Mouse (Mus musculus) lung, embryonic 15.5 days (tissue): ENCODE results near the gene Prkcb. TPM values are rescaled to one million over a fixed set of nuclear protein-coding genes. Genes with fewer than 3 reads are reported as not detected.
A peak's percentile ranks its signal among the peaks of the same experiment; 100 is the strongest.

Experiments
- ATAC-seq: fragments of 200-750 bp; cut with Nextera tagmentation; 2 replicates; pipeline ENCODE4 v1.8.0; 2017; ENCODE audit warnings: moderate number of reproducible peaks, borderline replicate concordance; ENCODE audit not compliant: low FRiP score, low TSS enrichment; ENCODE audit errors: extremely low read depth
- H3K27ac ChIP-seq: fragments of 300-500 bp; sonication (generic); 2 replicates; pipeline ENCODE4 v1.5.1; 2015; ENCODE audit warnings: moderate library complexity, mild to moderate bottlenecking, inconsistent platforms
- H3K27me3 ChIP-seq: fragments of 300-500 bp; sonication (generic); 2 replicates; pipeline ENCODE4 v1.6.1; 2015; ENCODE audit warnings: inconsistent platforms
- H3K36me3 ChIP-seq: fragments of 300-500 bp; sonication (generic); 2 replicates; pipeline ENCODE4 v1.6.1; 2015; ENCODE audit warnings: inconsistent platforms
- H3K4me1 ChIP-seq: fragments of 300-500 bp; sonication (generic); 2 replicates; pipeline ENCODE4 v1.6.1; 2015; ENCODE audit warnings: inconsistent platforms
- H3K4me2 ChIP-seq: fragments of 300-500 bp; sonication (generic); 2 replicates; pipeline ENCODE4 v1.6.1; 2015; ENCODE audit warnings: inconsistent platforms, mild to moderate bottlenecking, moderate library complexity
- H3K4me3 ChIP-seq: fragments of 300-500 bp; sonication (generic); 2 replicates; pipeline ENCODE4 v1.5.1; 2015; ENCODE audit warnings: mild to moderate bottlenecking, inconsistent platforms
- H3K9ac ChIP-seq: fragments of 300-500 bp; sonication (generic); 2 replicates; pipeline ENCODE4 v1.6.1; 2015; ENCODE audit warnings: inconsistent platforms
- H3K9me3 ChIP-seq: fragments of 300-500 bp; sonication (generic); 2 replicates; pipeline ENCODE4 v1.6.1; 2016; ENCODE audit warnings: inconsistent platforms
- WGBS: fragments of 180-500 bp; shearing (Covaris S2); methylation state at CpG from one replicate; pipeline ENCODE4 v1.1.7; 2015; 5-methylcytosine and 5-hydroxymethylcytosine counted together
- polyA plus RNA-seq: library from polyadenylated mRNA; unstranded; fragments of >200 nt; fragmentation: Nextera tagmentation; extraction: Ambion mirVana; gene quantifications from 2 replicates; pipeline ENCODE4 v1.2.1, GENCODE M21; 2015

Prkcb gene
- polyA plus RNA-seq, 1 experiment from 2014 or later: 7.1 TPM

DNA sequence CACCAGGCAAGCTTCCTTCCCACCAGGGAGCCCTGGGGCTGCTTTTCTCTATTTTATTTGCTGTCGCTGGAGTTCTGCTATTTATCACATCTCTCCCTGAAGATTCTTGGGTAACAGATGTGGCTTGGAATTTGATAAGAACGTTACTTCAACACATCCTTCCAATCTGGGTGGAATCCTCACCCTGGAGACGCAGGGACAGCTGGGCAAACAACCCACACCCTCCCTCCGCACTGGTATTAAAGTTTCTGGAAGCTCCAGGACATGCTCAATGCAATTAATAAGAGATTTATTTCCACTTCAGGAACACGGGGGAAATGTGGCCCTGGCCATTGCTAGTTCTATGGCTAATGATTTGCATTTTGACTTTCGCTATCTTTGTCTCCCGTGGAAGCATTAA is 277.5 kb downstream of the Prkcb start:
- WGBS: 36% methylated on average over 7 of the region's 7 CpGs
- no peaks in the 10 kb centered on the region; the same call in 1 of the 2 replicates for H3K9me3 ChIP-seq
- H3K36me3 ChIP-seq: no peaks in the 10 kb centered on the region
- H3K4me1 ChIP-seq: peaks cover 12% of the 10 kb centered on the region
- no peak overlapping the region for H3K27ac ChIP-seq
- no peak for ATAC-seq
- no peak overlapping the region for H3K9ac ChIP-seq
- H3K4me3 ChIP-seq: no peak overlapping the region
- no peaks in the 10 kb centered on the region for H3K27me3 ChIP-seq
- H3K4me2 ChIP-seq: no peak overlapping the region

DNA sequence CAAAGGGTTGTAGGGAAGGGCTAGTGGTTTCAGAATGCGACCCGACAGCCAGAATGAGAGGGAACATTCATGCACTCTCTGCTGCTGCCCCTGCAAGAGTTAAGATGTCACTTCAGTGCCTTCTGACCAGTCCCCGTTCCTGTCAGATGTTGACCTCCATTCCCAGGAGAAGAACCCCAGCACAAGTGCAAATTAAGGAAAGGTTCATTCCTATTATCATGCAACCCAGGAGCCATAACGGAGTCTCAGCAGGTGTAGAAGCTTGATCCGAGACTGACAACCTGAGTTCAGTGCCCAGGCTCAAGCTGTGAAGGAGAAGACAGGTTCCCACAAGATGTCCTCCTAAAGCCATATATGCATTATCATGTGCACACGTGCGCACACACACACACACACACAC is 280.2 kb downstream of the Prkcb start:
- Histone ChIP-seq H3K9ac (no peak overlapping the region), H3K36me3 (no peaks in the 10 kb centered on the region), H3K4me1 (0 out of 2 replicates have a peak, but pooled peaks cover 4% of the 10 kb centered on the region), H3K4me3 (no peak overlapping the region), H3K4me2 (no peak overlapping the region), H3K27me3 (no peaks in the 10 kb centered on the region), H3K27ac (no peak overlapping the region), H3K9me3 (no peaks in the 10 kb centered on the region; the same call in 1 of the 2 replicates)
- WGBS: 88% methylated on average over 7 of the region's 7 CpGs
- ATAC-seq: no peak

DNA sequence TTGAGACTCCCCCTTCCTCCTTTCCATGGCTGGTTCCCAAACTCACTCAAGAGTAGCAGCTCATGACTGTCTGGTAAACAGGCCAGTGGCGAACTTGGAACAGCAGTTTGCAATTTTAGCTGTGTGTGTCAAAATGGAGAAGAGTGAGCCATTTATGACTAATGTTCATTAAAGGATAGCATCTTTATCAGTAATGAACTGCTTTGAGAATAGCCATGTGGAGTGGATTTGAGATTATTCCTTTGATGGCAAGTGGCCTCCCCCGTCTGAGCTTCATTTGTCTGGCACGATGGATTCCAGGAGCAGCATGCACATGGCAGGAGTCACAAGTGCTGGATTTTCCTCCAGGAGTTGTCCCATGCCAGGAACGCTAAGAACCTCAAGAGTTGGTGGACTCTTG is 281.9 kb downstream of the Prkcb start:
- ATAC-seq: peak; percentile 70; the same call in 1 of the 2 replicates
- Histone ChIP-seq H3K4me1 (0 out of 2 replicates have a peak, but pooled peaks cover 4% of the 10 kb centered on the region), H3K4me2 (no peak overlapping the region), H3K9ac (no peak overlapping the region), H3K27ac (no peak overlapping the region), H3K4me3 (no peak overlapping the region), H3K36me3 (no peaks in the 10 kb centered on the region), H3K9me3 (no peaks in the 10 kb centered on the region), H3K27me3 (no peaks in the 10 kb centered on the region)
- whole genome bisulfite sequencing: 39% methylated on average over 4 of the region's 4 CpGs

DNA sequence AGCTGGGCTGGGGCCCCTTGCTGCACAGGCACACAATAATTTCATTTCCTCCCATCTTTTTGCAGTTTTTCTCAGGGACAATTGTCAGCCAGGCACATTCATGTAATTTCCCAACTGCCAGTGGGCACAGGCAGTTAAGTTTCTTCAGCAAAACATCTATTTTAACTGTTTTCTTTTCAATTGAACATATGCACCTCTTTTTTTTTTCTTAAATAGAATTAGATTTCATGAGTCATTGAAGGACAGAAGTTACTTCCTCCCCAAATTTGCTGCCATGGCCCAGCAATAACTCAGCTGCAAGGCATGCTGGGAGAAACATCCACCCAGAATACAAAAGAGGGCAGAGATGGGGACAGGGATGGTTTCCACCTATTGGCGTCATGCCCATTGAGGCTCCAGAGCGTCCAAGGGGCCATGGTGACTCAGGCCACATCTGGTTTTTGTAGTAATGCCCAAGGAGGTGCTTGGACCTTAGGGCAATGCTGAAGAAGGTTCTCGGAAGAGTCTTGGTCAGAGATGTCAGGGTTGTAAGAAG is 284.6 kb downstream of the Prkcb start:
- Histone ChIP-seq H3K9me3 (no peaks in the 10 kb centered on the region), H3K4me1 (0 out of 2 replicates have a peak, but pooled peaks cover 8% of the 10 kb centered on the region), H3K27ac (no peak overlapping the region), H3K36me3 (no peaks in the 10 kb centered on the region), H3K4me2 (no peak overlapping the region), H3K9ac (no peak overlapping the region), H3K4me3 (no peak overlapping the region), H3K27me3 (no peaks in the 10 kb centered on the region)
- no peak for ATAC-seq
- 81% methylated on average over 3 of the region's 3 CpGs for WGBS

DNA sequence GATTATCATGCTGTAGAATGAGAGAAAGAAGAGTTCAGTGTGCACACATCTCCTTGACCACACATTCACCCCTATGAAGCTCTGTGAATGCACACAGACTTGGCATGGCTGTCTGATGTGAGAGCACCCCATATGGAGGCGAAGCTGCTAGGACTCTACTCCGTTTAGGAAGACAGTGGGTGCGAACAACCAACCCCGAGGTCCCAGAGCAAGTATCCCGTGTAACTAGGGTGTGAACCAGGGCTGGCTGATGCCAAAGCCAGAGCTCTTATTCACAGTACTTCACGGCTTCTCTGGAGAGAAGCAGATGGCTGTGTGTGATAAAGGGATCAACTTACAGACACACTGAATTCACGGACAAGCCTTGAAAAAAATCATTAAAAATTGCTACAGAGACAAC is 285.9 kb downstream of the Prkcb start:
- H3K4me3 ChIP-seq: no peak overlapping the region
- no peaks in the 10 kb centered on the region for H3K27me3 ChIP-seq
- no peaks in the 10 kb centered on the region for H3K9me3 ChIP-seq
- no peak overlapping the region for H3K27ac ChIP-seq
- H3K4me2 ChIP-seq: no peak overlapping the region
- no peaks in the 10 kb centered on the region for H3K36me3 ChIP-seq
- 0 out of 2 replicates have a peak, but pooled peaks cover 8% of the 10 kb centered on the region for H3K4me1 ChIP-seq
- no peak for ATAC-seq
- H3K9ac ChIP-seq: no peak overlapping the region
- 74% methylated on average over 7 of the region's 7 CpGs for WGBS

DNA sequence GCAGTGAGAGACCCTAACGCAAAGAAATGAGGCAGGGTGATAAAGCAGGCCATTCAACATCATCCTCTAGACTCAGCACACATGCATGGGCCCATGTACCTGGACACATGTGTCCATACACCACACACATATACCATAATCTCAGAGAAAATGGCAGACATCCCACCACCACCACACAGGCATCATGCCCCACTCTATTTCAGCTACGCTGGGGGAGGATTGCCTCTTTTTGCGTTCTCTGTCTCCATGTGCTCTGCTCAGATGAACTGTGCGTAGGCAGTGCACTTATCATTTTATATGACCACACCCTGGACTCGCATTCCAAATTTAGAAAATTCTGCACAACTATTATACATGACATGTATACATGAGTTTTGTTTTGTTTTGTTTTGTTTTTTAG is 286.5 kb downstream of the Prkcb start:
- H3K27ac ChIP-seq: no peak overlapping the region
- no peak overlapping the region for H3K4me3 ChIP-seq
- 91% methylated on average over 5 of the region's 5 CpGs for WGBS
- ATAC-seq: no peak
- H3K4me1 ChIP-seq: 0 out of 2 replicates have a peak, but pooled peaks cover 5% of the 10 kb centered on the region
- H3K4me2 ChIP-seq: no peak overlapping the region
- H3K36me3 ChIP-seq: no peaks in the 10 kb centered on the region
- no peaks in the 10 kb centered on the region for H3K9me3 ChIP-seq
- H3K27me3 ChIP-seq: no peaks in the 10 kb centered on the region
- H3K9ac ChIP-seq: no peak overlapping the region

DNA sequence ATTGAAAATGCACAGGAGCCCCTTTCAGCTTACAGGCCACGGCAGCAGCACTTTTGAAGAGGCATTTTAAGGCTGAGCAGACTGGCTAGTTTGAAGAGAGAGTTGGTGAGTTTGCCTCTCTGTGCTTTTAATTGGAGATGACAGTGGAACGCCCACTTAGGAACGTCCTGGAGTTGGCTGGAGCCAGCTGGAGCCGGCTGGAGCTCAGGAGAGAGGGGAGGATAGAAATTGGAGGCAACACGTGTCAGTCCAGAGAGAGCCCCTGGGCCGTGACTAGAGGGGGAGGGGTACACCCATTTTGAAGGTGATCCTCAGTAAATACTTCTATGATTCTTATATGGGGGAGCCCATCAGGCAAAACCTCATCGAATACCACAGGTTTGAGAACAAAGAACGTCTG is 287.0 kb downstream of the Prkcb start:
- H3K27ac ChIP-seq: no peak overlapping the region
- WGBS: 28% methylated on average over 8 of the region's 8 CpGs
- ATAC-seq: peak; percentile 85; the same call in 1 of the 2 replicates

DNA sequence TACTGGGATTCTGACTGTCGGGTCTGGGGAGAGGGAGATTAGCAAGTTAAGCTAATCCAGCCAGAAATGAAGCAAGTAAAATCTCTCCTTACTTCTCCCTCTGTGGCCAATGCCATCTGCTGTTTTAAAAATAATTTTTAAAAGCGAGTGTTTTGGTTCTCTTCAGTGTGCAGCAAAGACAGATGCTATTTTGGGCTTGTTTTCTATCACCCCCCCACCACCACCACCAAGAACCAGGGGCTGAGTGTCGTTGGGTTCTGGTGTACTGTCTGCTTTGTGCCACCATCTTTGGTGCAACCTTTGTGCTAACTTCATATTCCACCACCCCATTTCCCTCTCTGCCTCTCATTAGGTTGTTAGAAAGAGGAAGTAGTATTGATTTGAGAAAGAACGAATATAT is 289.0 kb downstream of the Prkcb start:
- no peaks in the 10 kb centered on the region for H3K36me3 ChIP-seq
- H3K4me1 ChIP-seq: 0 out of 2 replicates have a peak, but pooled peaks cover 4% of the 10 kb centered on the region
- H3K9ac ChIP-seq: no peak overlapping the region
- no peak overlapping the region for H3K27ac ChIP-seq
- no peaks in the 10 kb centered on the region for H3K9me3 ChIP-seq
- 81% methylated on average over 4 of the region's 4 CpGs for WGBS
- no peak overlapping the region for H3K4me2 ChIP-seq
- no peaks in the 10 kb centered on the region for H3K27me3 ChIP-seq
- no peak overlapping the region for H3K4me3 ChIP-seq
- no peak for ATAC-seq

More for the DNA sequence above, 287.0 kb downstream of the Prkcb start:
- 0 out of 2 replicates have a peak, but pooled peaks cover 4% of the 10 kb centered on the region for H3K4me1 ChIP-seq
- H3K36me3 ChIP-seq: no peaks in the 10 kb centered on the region
- no peak overlapping the region for H3K4me3 ChIP-seq
- H3K9me3 ChIP-seq: no peaks in the 10 kb centered on the region
- no peak overlapping the region for H3K4me2 ChIP-seq
- H3K27me3 ChIP-seq: no peaks in the 10 kb centered on the region
- no peak overlapping the region for H3K9ac ChIP-seq

DNA sequence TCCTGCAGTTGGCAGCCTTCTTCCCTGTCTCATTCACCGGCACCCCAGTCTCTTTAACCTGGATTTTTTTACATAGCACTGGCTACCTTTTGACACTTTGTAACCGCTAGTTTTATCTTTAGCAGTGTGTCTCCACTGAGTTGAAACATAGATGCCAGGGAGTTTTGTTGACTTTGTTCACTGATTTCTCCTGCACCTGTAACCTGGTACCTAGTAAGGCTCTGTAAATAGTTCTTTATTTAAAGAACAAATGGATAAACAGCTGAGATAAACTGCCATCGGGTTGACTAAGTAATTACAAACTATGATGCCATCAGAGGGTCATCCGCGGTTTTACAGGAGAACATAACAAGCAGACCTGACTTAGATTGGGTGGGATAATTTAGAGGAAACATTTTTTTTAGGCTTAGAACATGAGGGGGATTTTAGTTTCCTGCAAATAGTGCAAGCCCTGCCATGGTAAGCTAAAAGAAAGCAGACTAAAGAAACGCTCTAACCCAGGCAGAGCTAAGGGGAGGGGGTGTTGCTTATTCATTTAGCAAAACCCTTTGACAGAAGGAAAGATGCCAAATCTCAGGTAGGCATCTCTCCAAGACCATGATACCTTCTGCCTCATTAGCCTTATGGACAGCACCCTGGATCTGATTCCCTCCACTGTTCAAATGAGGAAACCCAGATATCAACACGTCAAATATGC is 291.1 kb downstream of the Prkcb start:
- Histone ChIP-seq H3K36me3 (no peaks in the 10 kb centered on the region), H3K4me2 (no peak overlapping the region), H3K4me3 (no peak overlapping the region), H3K27me3 (no peaks in the 10 kb centered on the region), H3K27ac (no peak overlapping the region), H3K9me3 (no peaks in the 10 kb centered on the region), H3K9ac (no peak overlapping the region), H3K4me1 (0 out of 2 replicates have a peak, but pooled peaks cover 4% of the 10 kb centered on the region)
- no peak for ATAC-seq
- 59% methylated on average over 7 of the region's 7 CpGs for WGBS

DNA sequence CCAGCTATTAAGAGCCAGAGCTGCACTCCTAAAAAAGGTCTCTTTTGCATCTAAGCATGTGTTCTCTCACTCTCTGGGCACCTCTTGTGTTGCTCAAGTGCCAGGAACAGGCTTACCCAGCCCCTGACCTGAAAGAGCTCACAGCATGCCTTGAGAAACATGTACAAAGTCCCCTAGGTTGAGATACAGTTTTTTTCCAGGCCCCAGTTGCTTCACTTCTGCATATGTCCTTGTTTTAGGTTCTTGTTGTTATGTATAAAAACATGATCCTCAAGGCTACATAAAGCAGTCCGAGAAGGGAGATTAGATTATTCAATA is 291.6 kb downstream of the Prkcb start:
- Histone ChIP-seq H3K4me3 (no peak overlapping the region), H3K4me1 (0 out of 2 replicates have a peak, but pooled peaks cover 4% of the 10 kb centered on the region), H3K27ac (no peak overlapping the region), H3K9ac (no peak overlapping the region), H3K36me3 (no peaks in the 10 kb centered on the region), H3K4me2 (no peak overlapping the region), H3K9me3 (no peaks in the 10 kb centered on the region), H3K27me3 (no peaks in the 10 kb centered on the region)
- 90% methylated on average over 1 of the region's 1 CpGs for WGBS
- no peak for ATAC-seq

DNA sequence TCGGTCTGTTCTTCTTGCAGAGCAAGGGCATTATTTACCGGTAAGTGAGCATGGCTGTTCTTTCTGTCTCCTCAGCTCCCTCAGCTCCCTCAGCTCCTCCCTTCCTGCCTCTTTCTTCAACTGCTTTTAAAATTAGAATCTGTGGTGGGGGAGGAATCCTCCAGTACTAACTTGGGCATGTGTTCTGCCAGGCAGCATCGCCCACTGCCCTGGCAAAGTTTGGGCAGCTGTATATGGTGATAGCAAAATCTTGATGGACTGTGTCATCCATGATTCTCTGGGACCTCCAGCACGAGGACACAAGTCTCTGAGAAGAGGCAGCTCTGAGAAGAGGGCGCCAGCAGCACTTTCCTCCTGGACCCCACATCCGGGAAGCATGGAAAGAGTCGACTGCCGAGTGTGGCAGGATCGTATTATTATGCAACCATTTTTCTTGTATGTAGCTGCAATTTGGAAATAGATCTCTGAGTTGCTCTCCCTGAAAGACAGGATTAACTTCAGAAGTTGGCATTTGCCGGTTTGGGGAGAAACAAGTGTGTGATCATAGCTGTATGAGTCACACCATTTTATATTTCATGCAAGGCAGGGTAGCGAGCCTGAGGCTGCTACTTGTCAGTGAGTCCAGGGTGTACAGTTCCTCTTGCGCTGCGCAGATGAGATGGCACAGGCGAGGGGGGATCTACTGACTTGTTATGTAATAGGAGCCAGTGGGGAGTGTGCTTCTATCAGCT is 296.0 kb downstream of the Prkcb start:
- H3K27ac ChIP-seq: no peak overlapping the region
- H3K27me3 ChIP-seq: no peaks in the 10 kb centered on the region
- no peak overlapping the region for H3K4me3 ChIP-seq
- 68% methylated on average over 14 of the region's 14 CpGs for WGBS
- H3K36me3 ChIP-seq: no peaks in the 10 kb centered on the region
- H3K4me1 ChIP-seq: no peaks in the 10 kb centered on the region
- no peaks in the 10 kb centered on the region for H3K9me3 ChIP-seq
- no peak for ATAC-seq
- H3K9ac ChIP-seq: no peak overlapping the region
- no peak overlapping the region for H3K4me2 ChIP-seq

DNA sequence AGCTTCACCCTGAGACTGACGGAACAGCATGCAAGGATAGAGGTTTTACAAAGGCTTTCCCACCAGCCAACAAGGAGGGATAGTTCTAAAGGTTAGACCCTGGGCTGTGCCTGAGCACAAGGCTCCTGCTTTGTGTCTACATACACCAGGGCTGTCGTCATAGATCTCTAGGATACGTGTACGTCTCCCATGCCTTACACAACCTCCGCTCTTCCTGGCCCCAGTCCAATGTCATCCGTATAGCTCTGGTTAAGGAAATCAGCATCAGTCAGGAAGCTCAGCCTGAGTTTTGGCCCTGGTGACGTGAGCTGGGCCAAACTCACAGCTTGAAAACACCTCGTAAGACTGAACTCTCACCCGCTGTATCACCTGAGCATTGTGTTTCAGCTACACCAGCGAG is 307.3 kb downstream of the Prkcb start:
- H3K4me3 ChIP-seq: no peak overlapping the region
- no peak overlapping the region for H3K27ac ChIP-seq
- H3K4me1 ChIP-seq: peaks cover 14% of the 10 kb centered on the region; the same call in 1 of the 2 replicates
- H3K27me3 ChIP-seq: no peaks in the 10 kb centered on the region
- 50% methylated on average over 10 of the region's 10 CpGs for WGBS
- no peak overlapping the region for H3K4me2 ChIP-seq
- ATAC-seq: no peak; the same call in 1 of the 2 replicates
- H3K9ac ChIP-seq: no peak overlapping the region
- H3K36me3 ChIP-seq: no peaks in the 10 kb centered on the region
- no peaks in the 10 kb centered on the region for H3K9me3 ChIP-seq
